Mouse (Mus musculus): ENCODE measurements around the gene Spint1. TPM values are rescaled to one million over a fixed set of nuclear protein-coding genes. Genes with fewer than 3 reads are reported as not detected.

Gene Spint1
- total and polyA plus RNA-seq, 3 experiments = not detected

- no peak overlapping the region for H3K4me3 ChIP-seq (replicated peaks in 1 of 3; ENCODE audit: low read depth in 2 of 3, low read length in 2 of 3, poor library complexity in 1 of 3)
- no peak for DNase-seq (ENCODE audit: extremely low read depth)
- no peak overlapping the region for H3K27ac ChIP-seq (ENCODE audit: insufficient read depth, low read depth)
- peaks cover 0 to 2% of the 10 kb centered on the region in 2 experiments for H3K36me3 ChIP-seq (replicated peaks in 1 of 2; ENCODE audit: control insufficient read depth in 1 of 2, insufficient read depth in 1 of 2, low read length in 1 of 2)
- dilution Hi-C loops (cut with MboI; ENCODE audit: extremely low pct_ligation_motif_present, extremely low pct_unique_long_range_greater_than_20kb, low sequenced_read_pairs) = no loop called here
- no peak overlapping the region for H3K9ac ChIP-seq (ENCODE audit: insufficient read depth, low read depth)
- no peak overlapping the region for H3K4me2 ChIP-seq (ENCODE audit: insufficient read depth, low read depth, poor library complexity, severe bottlenecking)
- H3K4me1 ChIP-seq (ENCODE audit: control insufficient read depth in 1 of 2, insufficient read depth in 2 of 2) = peaks cover 2 to 23% of the 10 kb centered on the region in 2 experiments
- no peaks in the 10 kb centered on the region for H3K9me3 ChIP-seq (replicated peaks; ENCODE audit: low read length)
- TF ChIP-seq EP300 (IDR thresholded peaks at IDR 0.05; ENCODE audit: low read length) (no peak), USF1 (IDR thresholded peaks at IDR 0.05; ENCODE audit: low read depth, low read length) (no peak), NRF1 (IDR thresholded peaks at IDR 0.05; ENCODE audit: low read depth, low read length) (no peak), POLR2A (IDR thresholded peaks at IDR 0.05; ENCODE audit: low read depth, low read length) (no peak), ZNF384 (IDR thresholded peaks at IDR 0.05; ENCODE audit: low read depth, low read length) (no peak), MAX (IDR thresholded peaks at IDR 0.05; ENCODE audit: low read length) (no peak), PAX5 (IDR thresholded peaks at IDR 0.05; ENCODE audit: low read length) (no peak), MXI1 (IDR thresholded peaks at IDR 0.05; ENCODE audit: low read depth, low read length) (no peak)
- H3K79me2 ChIP-seq (replicated peaks; ENCODE audit: control insufficient read depth, extremely low read depth, insufficient read depth, poor library complexity, severe bottlenecking) = no peaks in the 10 kb centered on the region
- in situ Hi-C loops (cut with MboI; ENCODE audit: low pct_ligation_motif_present, low pct_unique_long_range_greater_than_20kb, low sequenced_read_pairs) = loop anchor here (10.0 to 25.0 kb wide), 3 partner anchors 49 to 432 kb away; partner anchors contain the start of genes Ccdc9b and Phgr1
- no peaks in the 10 kb centered on the region for H3K27me3 ChIP-seq (replicated peaks)
These were observed 43.0 kb upstream of the Spint1 start for GRCm38 (mm10) chr2:119194140-119194539.

GRCm38 (mm10) chr2:119196316-119197108 is 40.6 kb upstream of the Spint1 start:
- TF ChIP-seq MAFK (IDR thresholded peaks at IDR 0.05; ENCODE audit: insufficient replicate concordance, low read length) = no peak
- no peak for TF ChIP-seq JUND (conservative IDR thresholded peaks at IDR 0.05; ENCODE audit: low read depth, low read length)
- no peak for TF ChIP-seq BHLHE40 (IDR thresholded peaks at IDR 0.05; ENCODE audit: low read depth, low read length)
- TF ChIP-seq ETS1 (conservative IDR thresholded peaks at IDR 0.05; ENCODE audit: low read depth, low read length) = no peak
- TF ChIP-seq MXI1 (IDR thresholded peaks at IDR 0.05; ENCODE audit: low read depth, low read length) = no peak
- TF ChIP-seq POLR2AphosphoS2 (IDR thresholded peaks at IDR 0.05; ENCODE audit: low read depth, low read length) = no peak
- TF ChIP-seq ZKSCAN1 (IDR thresholded peaks at IDR 0.05; ENCODE audit: borderline replicate concordance, low read depth, low read length) = no peak
- no peak for TF ChIP-seq USF1 (IDR thresholded peaks at IDR 0.05; ENCODE audit: low read depth, low read length)
- TF ChIP-seq NELFE (IDR thresholded peaks at IDR 0.05; ENCODE audit: low read depth, low read length) = no peak
- TF ChIP-seq TCF12 (IDR thresholded peaks at IDR 0.05; ENCODE audit: low read depth, low read length) = no peak
- TF ChIP-seq ZNF384 (IDR thresholded peaks at IDR 0.05; ENCODE audit: low read depth, low read length) = no peak
- TF ChIP-seq SMC3 (IDR thresholded peaks at IDR 0.05; ENCODE audit: low read depth, low read length) = no peak
- no peak for TF ChIP-seq MYC (IDR thresholded peaks at IDR 0.05; ENCODE audit: low read depth, low read length)
- TF ChIP-seq MAX (IDR thresholded peaks at IDR 0.05; ENCODE audit: low read length) = no peak
- TF ChIP-seq ZC3H11A (IDR thresholded peaks at IDR 0.05; ENCODE audit: low read depth, low read length) = no peak
- TF ChIP-seq MEF2A (IDR thresholded peaks at IDR 0.05; ENCODE audit: borderline replicate concordance, low read depth, low read length) = no peak
- no peak for TF ChIP-seq RCOR1 (conservative IDR thresholded peaks at IDR 0.05; ENCODE audit: low read depth, low read length)
- no peak for TF ChIP-seq TBP (conservative IDR thresholded peaks at IDR 0.05; ENCODE audit: low read depth, low read length)
- in situ Hi-C loops (cut with MboI; ENCODE audit: low pct_ligation_motif_present, low pct_unique_long_range_greater_than_20kb, low sequenced_read_pairs) = loop anchor here (10.0 to 25.0 kb wide), 3 partner anchors 52 to 434 kb away; partner anchors contain the start of genes Ccdc9b and Phgr1
- Histone ChIP-seq H3K9ac (ENCODE audit: insufficient read depth, low read depth) (no peak overlapping the region), H3K36me3 (replicated peaks in 1 of 2; ENCODE audit: control insufficient read depth in 1 of 2, insufficient read depth in 1 of 2, low read length in 1 of 2) (no peaks in the 10 kb centered on the region), H3K9me3 (replicated peaks; ENCODE audit: low read length) (no peaks in the 10 kb centered on the region), H3K4me1 (ENCODE audit: control insufficient read depth in 1 of 2, insufficient read depth in 2 of 2) (peaks cover 2 to 22% of the 10 kb centered on the region in 2 experiments), H3K4me2 (ENCODE audit: insufficient read depth, low read depth, poor library complexity, severe bottlenecking) (no peak overlapping the region), H3K27ac (ENCODE audit: insufficient read depth, low read depth) (no peak overlapping the region), H3K27me3 (replicated peaks) (no peaks in the 10 kb centered on the region), H3K79me2 (replicated peaks; ENCODE audit: control insufficient read depth, extremely low read depth, insufficient read depth, poor library complexity, severe bottlenecking) (no peaks in the 10 kb centered on the region; the same call in 1 of the 2 replicates), H3K4me3 (replicated peaks in 1 of 3; ENCODE audit: low read depth in 2 of 3, low read length in 2 of 3, poor library complexity in 1 of 3) (no peak overlapping the region)
- dilution Hi-C loops (cut with MboI; ENCODE audit: extremely low pct_ligation_motif_present, extremely low pct_unique_long_range_greater_than_20kb, low sequenced_read_pairs) = no loop called here
- no peak for DNase-seq (ENCODE audit: extremely low read depth)

All from CH12.LX (cell line).